ENCODE assay signal across 8 mouse cellular contexts in the genomic region with DNA sequence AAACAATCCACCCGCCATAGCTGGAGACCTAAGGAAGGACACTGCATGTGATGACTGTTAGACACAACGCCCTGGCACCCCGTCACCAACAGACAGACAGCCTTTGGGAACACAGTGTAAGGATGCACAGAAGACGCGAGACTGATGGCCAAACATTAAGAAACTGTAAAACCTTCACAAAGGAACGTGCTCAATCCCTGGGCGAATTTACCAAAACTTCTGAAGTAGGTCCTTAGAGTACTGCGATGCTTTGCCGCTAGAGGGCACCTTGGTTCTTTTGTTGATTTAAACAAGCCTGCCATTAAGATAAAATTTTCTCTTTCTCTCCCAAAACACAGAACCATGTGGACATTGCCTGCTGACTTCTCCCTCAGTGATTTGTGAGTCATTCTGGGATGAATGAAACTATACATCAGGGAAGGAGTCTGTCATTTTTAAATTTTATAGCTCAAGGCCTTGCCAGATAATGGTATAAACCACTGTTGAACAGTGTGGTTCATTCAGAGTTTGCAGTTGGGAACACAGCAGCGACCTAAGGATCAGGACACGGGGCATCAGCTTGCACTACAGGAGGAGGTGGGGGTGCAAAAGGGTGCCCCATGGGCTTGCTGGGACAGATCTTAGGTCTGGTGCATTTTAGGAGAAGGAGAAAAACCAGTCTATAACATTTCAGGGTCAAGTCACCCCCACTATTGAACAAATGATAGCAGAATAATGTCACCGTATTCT. TPM values are rescaled to one million over a fixed set of nuclear protein-coding genes. Genes with fewer than 3 reads are reported as not detected.
A peak's percentile ranks its signal among the peaks of the same experiment; 100 is the strongest.
DNase-seq lines count a peak whose midpoint lies in the region; ATAC-seq and TF ChIP-seq lines count a peak whose summit lies in the region.

No protein-coding gene starts in this region.

- peak; percentile 77 for TF ChIP-seq CTCF in E14TG2a.4 (conservative IDR thresholded peaks at IDR 0.05; ENCODE audit: low read length)

- ATAC-seq in monocyte, adult 5-6 weeks (replicated peaks; ENCODE audit: insufficient number of reproducible peaks, low FRiP score, low TSS enrichment, poor library complexity, severe bottlenecking): no peak

- no peaks in the 10 kb centered on the region for H3K27me3 ChIP-seq in E14TG2a.4 (ENCODE audit: insufficient read depth, low read length)

- H3K9me3 ChIP-seq in E14TG2a.4 (ENCODE audit: low read length): 0 out of 2 replicates have a peak, but pooled peaks cover under 1% of the 10 kb centered on the region

- peak; percentile 81 for DNase-seq in adipocyte (ENCODE audit: low spot score)
- DNase-seq in embryo, embryonic 11 days: peak; percentile 86
- DNase-seq in heart, adult 8-10 months (ENCODE audit: low spot score): peak; percentile 61
- DNase-seq in kidney, postnatal 4 days: peak; percentile 87
- peak; percentile 84 for DNase-seq in lung, postnatal 36 days
- DNase-seq in retina, postnatal 7 days (ENCODE audit: low read depth, low spot score): peak; percentile 45

- no peaks in the 10 kb centered on the region for H3K4me1 ChIP-seq in E14TG2a.4 (replicated peaks; ENCODE audit: low read depth, low read length)

- no peak overlapping the region for H3K4me3 ChIP-seq in E14TG2a.4 (replicated peaks; ENCODE audit: low read length)

- H3K36me3 ChIP-seq in E14TG2a.4 (ENCODE audit: insufficient read depth, low read length): no peaks in the 10 kb centered on the region; the same call in 1 of the 2 replicates

RNA-seq across cellular contexts. Expression of a gene that starts 28.6 kb away (rescaled TPM):
- 10 to 100 TPM; 14.2 to 17.3 (median 14.8) TPM for total RNA-seq in heart, adult 8-10 months (2022)
- total RNA-seq in monocyte, adult 5-6 weeks (2017): 134 to 175 TPM (median 154 TPM) in 3 replicates

RNA-seq across cellular contexts. Expression of a gene that starts 52.6 kb away (rescaled TPM):
- 10 to 100 TPM; 13.2 to 15.6 (median 14.3) TPM for total RNA-seq in heart, adult 8-10 months (2022)
- 66.6 to 145 TPM (median 139 TPM) in 3 replicates for total RNA-seq in monocyte, adult 5-6 weeks (2017)
